Mouse (Mus musculus): ENCODE data around the gene Aff1.

Aff1 gene

GRCm38 (mm10) chr5:103691624-103692530 is at the start of gene Aff1:
Aff1 (plus strand) TSS chr5:103692374.
- peak; percentile 82 to 89 for DNase-seq (ENCODE audit: low spot score in 2 of 2)

- DNase-seq (ENCODE audit: low spot score in 2 of 2), result no peak
Observed at GRCm38 (mm10) chr5:103644167-103644566, 48.0 kb upstream of the Aff1 start.

GRCm38 (mm10) chr5:103647320-103647719 is 44.9 kb upstream of the Aff1 start:
- DNase-seq (ENCODE audit: low spot score in 2 of 2), result no peak

- DNase-seq (ENCODE audit: low spot score in 2 of 2), result peak in 1 of 2 experiments; percentile 18
Observed at GRCm38 (mm10) chr5:103654225-103654624, 37.9 kb upstream of the Aff1 start.

- DNase-seq (ENCODE audit: low spot score in 2 of 2), result no peak
Observed at GRCm38 (mm10) chr5:103654780-103655179, 37.4 kb upstream of the Aff1 start.

GRCm38 (mm10) chr5:103655346-103656118 is 36.6 kb upstream of the Aff1 start, which contains the start of gene 1700016H13Rik:
1700016H13Rik (minus strand) TSS chr5:103656010.
- DNase-seq (ENCODE audit: low spot score in 2 of 2), result peak; percentile 53 to 74

GRCm38 (mm10) chr5:103658921-103659320 is 33.3 kb upstream of the Aff1 start:
- no peak for DNase-seq (ENCODE audit: low spot score in 2 of 2)

- DNase-seq (ENCODE audit: low spot score in 2 of 2), result peak in 1 of 2 experiments; percentile 11
Observed at GRCm38 (mm10) chr5:103659571-103659970, 32.6 kb upstream of the Aff1 start.

GRCm38 (mm10) chr5:103664932-103665331 is 27.2 kb upstream of the Aff1 start:
- no peak for DNase-seq (ENCODE audit: low spot score in 2 of 2)

GRCm38 (mm10) chr5:103665876-103666275 is 26.3 kb upstream of the Aff1 start:
- no peak for DNase-seq (ENCODE audit: low spot score in 2 of 2)

GRCm38 (mm10) chr5:103671858-103672257 is 20.3 kb upstream of the Aff1 start:
- no peak for DNase-seq (ENCODE audit: low spot score in 2 of 2)

GRCm38 (mm10) chr5:103673611-103674010 is 18.6 kb upstream of the Aff1 start:
- no peak for DNase-seq (ENCODE audit: low spot score in 2 of 2)

- DNase-seq (ENCODE audit: low spot score in 2 of 2), result no peak
Observed at GRCm38 (mm10) chr5:103674482-103674881, 17.7 kb upstream of the Aff1 start.

GRCm38 (mm10) chr5:103676289-103676881 is 15.8 kb upstream of the Aff1 start:
- no peak for DNase-seq (ENCODE audit: low spot score in 2 of 2)

GRCm38 (mm10) chr5:103677894-103678293 is 14.3 kb upstream of the Aff1 start:
- no peak for DNase-seq (ENCODE audit: low spot score in 2 of 2)

GRCm38 (mm10) chr5:103678974-103679373 is 13.2 kb upstream of the Aff1 start:
- DNase-seq (ENCODE audit: low spot score in 2 of 2), result no peak

- peak; percentile 66 to 77 for DNase-seq (ENCODE audit: low spot score in 2 of 2)
Observed at GRCm38 (mm10) chr5:103680381-103680780, 11.8 kb upstream of the Aff1 start.

- DNase-seq (ENCODE audit: low spot score in 2 of 2), result no peak
Observed at GRCm38 (mm10) chr5:103681824-103682223, 10.3 kb upstream of the Aff1 start.

- DNase-seq (ENCODE audit: low spot score in 2 of 2), result no peak
Observed at GRCm38 (mm10) chr5:103689645-103690044, 2.5 kb upstream of the Aff1 start.

- no peak for DNase-seq (ENCODE audit: low spot score in 2 of 2)
Observed at GRCm38 (mm10) chr5:103690190-103690589, 2.0 kb upstream of the Aff1 start.

GRCm38 (mm10) chr5:103691171-103691570 is 1.0 kb upstream of the Aff1 start:
- no peak for DNase-seq (ENCODE audit: low spot score in 2 of 2)

GRCm38 (mm10) chr5:103692531-103693040 is 412 bp downstream of the Aff1 start:
- no peak for DNase-seq (ENCODE audit: low spot score in 2 of 2)
